Mouse (Mus musculus) c-Kit-positive CD71-negative TER-119-negative erythroid progenitor cells, embryonic 14.5 days (primary cell): ENCODE measurements around the gene Diaph3.

Experiments used
- DNase-seq: peaks from one replicate; pipeline ENCODE4 v3.0.0-alpha.2; 2013; ENCODE audit warnings: low read depth

Gene Diaph3

GRCm38 (mm10) chr14:86646499-86647120 lies 494.4 kb downstream of the Diaph3 start:
- DNase-seq: no peak

DNA sequence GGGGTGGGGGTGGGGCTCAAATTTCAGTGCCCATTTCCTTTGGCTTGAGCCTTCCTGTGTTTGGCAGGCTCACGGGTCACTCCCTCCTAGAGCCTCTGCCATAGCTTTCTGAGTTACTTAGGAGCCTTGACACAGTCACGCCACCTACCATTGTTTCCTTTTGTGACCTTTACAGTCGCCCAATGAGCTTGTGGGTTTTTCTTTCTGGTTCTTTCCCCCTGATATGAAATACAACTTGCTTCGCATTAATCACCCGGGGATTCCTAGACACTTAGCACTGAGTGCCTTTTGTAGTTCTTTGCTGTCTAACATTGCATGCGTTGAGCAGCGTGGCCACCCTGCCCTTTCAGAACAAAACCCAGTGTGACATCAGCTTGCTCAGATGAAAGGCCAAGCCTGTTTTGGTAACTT lies 498.2 kb downstream of the Diaph3 start:
- no peak for DNase-seq

DNA sequence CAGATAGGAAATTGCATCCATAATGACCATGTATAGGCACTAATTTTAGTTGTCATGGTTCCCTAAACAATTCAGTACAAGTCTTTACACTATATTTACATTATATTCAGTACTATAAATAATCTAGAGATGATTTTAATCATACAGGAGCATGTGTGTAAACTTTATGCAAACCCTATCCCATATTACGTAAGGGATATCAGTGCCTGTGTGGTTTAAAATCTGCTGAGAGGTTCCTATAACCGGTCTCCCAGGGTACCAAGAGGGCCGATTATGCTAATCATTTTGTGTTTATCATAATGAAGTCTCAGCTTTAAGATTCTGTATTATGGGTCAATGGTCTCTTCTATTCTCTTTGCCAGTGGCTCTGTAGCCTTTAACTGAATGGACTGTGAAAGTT lies 499.2 kb downstream of the Diaph3 start:
- DNase-seq: no peak

GRCm38 (mm10) chr14:86640086-86640485 lies 500.9 kb downstream of the Diaph3 start:
- DNase-seq: no peak

DNA sequence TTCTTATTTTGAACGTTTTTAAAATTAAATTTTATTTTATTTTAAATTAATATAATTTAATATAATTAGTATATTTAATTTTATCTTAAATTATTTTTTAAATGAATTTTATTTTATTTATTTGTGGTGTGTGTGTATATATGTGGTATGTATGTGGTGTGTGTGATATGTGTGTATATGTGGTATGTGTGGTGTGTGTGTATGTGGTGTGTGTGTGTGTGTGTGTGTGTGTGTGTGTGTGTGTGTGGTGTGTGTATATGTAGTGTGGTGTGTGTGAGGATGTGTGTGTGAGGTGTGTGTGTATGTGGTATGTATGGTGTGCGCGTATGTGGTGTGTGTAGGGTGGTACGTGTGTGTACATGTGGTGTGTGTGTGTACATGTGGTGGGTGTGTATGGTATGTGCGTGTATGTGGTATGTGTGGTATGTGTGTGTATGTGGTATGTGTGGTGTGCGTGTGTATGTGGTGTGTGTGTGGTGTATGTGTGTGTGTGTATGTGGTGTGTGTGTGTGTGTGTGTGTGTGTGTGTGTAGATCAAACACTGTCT lies 505.4 kb downstream of the Diaph3 start:
- DNase-seq: no peak

DNA sequence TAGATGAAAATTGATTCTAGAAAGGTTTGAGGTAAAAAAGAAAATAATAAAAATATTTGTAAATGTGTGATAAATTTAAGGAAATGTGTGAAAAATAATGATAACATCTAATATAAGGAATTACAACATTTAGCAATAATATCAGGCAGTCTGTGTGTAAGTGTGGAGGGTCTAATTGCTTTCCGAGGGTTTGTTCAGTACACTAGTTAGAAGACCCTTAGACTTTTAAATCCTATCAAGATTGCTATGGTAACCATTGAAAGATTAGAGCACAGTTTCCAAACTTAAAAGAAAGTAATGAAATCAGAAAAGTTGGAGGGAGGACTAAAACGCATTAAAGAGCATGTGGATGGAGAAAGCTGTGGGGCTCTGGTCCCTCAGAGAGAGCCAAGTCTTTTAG lies 506.0 kb downstream of the Diaph3 start:
- DNase-seq: no peak

DNA sequence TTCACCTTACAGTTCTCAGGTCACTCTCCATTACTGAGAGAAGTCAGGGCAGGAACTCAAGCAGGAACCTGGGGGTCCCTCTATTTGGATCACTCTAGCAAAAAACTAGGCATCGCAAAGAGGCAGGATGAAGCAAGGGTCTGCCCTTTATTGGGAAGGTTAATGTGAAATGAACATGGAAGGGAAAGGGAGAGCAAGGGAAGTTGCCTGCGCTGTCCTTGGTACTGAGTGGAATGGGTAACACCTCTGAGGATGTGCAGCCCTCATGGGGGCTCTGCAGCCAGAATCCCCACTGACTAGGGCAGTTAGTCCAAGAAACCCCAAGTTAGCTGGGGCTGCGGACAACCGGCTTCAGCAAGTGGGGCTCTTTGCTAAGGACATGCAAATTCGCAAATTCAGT lies 507.2 kb downstream of the Diaph3 start:
- DNase-seq: no peak

GRCm38 (mm10) chr14:86624816-86625425 lies 516.1 kb downstream of the Diaph3 start:
- DNase-seq: no peak

DNA sequence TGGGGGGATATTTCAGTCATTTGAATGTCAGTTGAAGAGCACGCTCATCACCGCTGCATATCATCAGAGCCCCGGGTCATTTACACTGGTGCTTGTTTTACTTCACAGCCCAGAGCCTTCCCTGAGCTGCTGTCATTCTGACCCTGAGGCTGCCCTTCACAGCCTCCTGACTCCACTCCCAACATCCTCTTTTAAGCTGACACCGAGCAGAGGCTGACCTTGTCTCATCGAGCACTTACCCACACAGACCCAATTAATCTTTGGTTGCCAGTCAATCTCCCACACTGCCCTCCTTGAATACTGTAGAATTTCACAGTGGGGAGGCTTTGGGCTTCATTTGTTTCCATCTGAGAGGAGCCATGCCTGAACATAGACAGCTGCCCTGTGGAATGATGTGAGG lies 521.4 kb downstream of the Diaph3 start:
- no peak for DNase-seq
